Mouse (Mus musculus) kidney, postnatal 10 days (tissue): ENCODE measurements around the gene Gramd2.

Experiments
- DNase-seq: peaks from one replicate; pipeline ENCODE4 v3.0.0; 2021; ENCODE audit warnings: mixed read lengths

Gramd2 gene

DNA sequence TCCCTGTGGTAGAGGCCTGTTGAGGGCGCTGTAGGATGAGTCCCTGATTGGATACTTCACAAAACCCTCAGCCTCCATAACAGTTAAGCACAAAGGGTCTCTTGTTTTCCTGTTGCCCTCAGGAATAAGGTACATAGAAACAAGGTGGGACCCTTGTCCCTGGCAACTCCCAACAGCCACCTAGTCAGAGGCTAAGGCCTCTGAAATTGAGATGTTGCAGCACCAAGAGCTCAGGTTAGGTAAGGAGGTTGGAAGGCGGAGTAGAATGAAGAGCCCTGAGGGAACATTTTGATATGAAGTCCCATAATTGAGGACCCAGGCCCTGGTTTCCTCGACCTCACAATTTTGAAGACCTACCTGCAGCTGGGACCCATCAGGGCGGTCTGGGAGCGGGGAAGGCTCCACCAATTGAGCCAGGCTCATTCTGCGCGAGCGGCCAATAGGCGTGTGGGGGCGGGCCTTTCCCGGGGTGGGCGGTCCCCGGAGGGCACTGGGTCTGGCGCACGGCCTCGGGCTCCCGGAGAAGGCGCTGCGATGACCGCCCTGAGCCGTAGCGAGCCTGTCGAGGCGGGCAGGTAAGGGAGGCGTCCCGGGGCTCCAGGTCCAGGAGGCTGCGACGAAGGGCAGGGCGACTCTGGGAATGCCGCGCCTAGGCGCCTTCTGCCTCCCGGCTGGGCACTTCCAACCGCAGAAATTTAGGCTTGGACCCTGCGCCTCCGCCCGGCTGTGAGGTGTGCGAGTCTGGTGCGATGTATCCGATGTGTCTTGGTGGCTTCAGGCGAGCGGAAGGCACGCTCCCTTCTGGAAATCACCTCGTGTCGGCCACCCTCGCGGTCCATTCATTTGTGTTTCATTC lies at the start of gene Gramd2:
Gramd2 (plus strand) TSS at position 467 of the 856 bp plus-strand sequence.
- peak; percentile 91 for DNase-seq

DNA sequence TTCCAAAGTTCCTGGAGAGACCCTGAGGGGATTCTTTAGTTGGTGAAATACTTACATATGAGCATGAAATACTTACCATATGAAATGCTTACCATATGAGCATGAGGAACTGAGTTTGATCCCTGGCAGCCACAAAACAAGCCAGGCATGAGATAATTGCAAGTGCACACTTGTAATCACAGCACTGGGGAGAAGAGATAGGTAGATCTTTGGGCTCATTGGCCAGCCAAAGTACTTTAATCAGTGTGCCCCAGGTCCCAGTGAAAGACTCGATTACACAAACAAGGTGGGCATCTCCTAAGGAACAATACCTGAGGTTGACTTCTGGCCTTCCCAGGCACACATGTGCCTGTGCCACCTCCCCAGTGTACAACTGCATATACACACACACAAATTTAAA lies 41.6 kb upstream of the Gramd2 start:
- DNase-seq = no peak

DNA sequence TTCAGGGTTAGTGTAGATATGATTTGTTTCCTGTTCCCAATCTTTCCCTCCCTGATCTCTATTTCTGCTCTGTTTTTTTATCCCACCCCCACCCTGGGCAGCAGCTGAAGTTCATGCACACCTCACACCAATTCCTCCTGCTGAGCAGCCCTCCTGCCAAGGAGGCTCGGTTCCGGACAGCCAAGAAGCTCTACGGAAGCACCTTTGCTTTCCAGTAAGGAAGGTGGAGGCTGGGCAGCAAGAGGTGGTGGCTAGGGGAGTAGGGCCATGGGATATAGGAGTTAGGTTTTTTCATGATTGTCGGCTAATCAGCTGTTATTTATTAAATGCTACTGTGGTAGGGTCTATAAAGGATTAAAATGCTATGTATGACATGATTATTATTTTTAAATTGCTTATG lies 40.0 kb upstream of the Gramd2 start:
- DNase-seq = no peak

DNA sequence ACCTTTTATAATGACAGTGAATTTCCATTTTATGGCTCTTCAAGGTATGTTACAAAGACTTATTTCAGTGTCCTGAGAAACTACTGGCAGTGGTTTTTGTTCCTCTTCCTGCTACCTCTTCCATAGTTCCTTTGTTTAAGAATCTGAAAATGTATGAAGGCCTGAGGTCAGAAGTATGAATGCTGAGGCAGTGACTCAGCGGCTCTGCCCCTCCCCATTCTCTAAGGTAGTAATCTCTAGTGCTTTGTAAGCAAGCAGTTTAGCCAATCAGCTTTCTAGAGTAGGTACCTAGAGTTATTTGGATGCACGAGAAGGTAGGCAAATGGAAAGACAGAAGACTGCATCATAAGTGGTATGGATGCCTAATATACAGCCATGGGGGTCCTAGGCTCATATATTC lies 38.6 kb upstream of the Gramd2 start:
- no peak for DNase-seq

DNA sequence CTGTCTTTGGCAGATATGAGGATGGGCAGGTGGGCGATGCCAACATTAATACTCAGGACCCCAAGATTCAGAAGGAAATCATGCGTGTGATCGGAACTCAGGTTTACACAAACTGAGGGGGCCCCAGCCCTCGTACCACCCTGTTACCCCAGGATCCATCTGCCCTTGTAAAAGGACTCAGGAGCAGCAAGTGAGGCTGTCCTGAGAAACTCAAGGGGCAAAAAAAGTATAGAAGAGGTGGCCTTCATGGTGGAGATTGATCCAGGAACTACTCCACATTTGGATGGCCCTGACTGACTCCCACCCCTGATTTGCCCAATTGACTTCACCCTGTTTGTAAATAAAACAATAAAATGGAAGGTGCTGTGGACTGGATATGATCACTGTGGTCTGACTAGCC lies 30.0 kb upstream of the Gramd2 start:
- no peak for DNase-seq

DNA sequence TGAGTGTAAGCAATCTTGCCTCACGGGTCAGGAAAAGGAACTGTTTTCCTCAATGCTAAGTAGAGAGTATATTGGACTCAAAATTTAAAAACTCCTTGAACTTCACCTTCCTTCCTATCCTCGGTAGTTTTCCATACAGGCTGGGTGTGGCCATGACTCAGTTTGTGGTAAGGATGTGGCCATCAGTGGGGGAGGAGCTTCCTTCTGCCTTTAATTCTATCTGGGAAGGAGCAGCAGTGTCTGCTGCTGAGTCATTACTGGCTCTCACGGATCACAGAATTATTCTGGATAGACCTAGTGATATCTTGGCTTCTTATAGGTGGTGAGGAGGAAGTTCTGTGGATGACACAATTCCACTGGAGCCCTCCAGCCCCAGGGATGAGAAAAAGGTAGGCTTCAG lies 26.6 kb upstream of the Gramd2 start:
- peak; percentile 25 for DNase-seq

DNA sequence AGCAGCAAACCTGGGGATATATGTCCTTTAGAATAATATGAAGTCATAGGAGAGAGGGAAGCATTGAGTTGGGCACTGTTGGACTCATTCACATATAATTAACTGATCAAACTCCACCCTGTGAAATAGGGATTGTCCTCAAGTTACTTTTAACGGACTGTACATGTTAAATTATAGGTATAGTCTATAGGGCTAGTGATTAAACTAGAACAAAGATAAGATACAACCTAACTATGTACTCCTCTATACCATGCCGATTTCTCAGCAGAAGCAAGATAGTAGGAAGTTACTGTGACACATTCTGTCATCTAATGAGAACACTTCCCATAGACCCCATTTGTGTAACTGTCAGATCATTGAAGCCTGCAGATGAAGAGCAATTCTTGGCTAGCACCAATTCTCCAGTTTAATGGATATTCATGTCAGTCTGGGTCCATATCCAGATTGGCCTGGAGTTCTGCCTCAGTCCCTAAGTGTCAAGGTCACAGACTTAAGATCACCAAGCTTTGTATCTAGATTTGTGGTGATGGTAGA lies 25.4 kb upstream of the Gramd2 start:
- DNase-seq = no peak

DNA sequence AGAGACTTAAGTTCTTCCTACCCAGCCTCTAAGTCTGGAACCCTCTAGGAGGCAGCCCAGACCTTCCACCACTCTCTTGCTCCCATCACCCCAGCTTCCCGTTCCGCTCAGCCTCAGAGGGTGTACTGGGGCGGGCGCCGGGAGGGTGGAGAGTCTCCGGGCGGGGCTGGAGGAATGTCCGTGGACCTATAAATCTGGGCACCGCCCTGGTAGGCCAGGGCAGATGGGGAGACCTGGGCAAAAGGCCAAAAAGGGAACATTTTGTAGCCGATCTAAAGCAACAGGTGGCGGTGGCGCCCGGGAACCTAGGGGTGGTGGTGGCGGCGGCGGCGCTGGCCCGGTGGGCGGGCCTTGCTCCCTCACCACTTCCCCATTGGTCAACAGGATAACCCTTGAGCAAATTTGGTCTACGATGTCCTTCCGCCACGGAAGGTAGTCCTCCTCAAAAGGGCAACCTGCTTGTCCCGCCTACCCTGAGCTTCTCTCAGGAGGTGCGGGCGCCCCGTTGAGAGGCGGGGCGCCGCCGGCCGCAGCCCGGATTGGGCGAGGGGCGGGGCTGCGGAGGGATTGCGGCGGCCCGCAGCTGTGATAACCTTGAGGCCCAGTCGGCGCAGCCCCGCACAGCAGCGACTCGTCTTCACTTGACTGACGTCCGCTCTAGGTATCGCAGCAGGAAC lies 23.8 kb upstream of the Gramd2 start, which contains the start of gene Pkm:
Pkm (plus strand) TSS at position 411 of the 677 bp plus-strand sequence.
- DNase-seq = peak; percentile 96

DNA sequence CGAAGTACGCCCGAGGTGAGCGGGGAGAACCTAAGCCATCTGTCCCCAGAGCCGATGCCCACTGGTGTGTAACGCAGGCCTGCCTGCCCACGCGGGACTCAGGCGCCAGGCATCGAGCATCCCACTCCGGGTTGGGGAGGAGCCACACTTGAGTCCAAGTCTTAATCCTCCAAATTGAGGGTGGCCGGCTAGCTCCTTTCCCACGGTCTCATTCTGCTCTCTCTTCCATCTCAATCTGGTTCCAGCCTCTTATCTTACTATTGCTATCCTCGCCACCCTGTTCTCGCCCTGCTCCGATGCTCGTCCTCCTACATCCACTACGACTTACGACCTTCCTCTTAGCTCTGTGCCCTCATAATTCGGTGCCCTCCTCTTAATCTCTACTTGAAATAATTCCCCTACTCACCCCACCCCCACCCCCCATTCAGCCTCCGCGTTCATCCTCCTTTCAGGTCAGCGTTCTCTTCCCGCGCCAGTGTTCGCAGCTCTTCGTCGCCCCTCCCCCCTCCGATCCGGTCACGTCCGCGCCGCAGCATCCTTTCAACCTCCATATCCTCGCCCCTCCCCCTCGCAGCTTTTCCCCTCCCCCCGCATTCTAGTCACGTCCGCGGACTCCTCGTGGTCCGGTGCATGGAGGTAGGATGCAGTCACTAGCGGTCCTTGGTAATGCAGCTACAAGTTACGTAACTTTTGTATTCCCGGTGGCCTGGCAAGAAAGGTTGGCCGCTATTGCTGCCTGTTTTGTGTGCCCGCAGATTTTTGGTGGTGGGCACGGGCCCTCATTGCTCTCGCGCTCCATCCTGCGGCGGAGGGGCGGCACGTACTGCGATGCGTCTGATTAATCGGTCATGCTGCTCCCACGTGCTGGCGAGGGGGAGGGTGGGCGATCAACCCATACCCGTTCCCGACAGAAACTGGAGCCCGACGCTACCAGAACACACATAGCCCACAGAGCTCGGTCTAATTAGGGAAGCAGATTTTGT lies 23.0 kb upstream of the Gramd2 start:
- peak; percentile 93 for DNase-seq

DNA sequence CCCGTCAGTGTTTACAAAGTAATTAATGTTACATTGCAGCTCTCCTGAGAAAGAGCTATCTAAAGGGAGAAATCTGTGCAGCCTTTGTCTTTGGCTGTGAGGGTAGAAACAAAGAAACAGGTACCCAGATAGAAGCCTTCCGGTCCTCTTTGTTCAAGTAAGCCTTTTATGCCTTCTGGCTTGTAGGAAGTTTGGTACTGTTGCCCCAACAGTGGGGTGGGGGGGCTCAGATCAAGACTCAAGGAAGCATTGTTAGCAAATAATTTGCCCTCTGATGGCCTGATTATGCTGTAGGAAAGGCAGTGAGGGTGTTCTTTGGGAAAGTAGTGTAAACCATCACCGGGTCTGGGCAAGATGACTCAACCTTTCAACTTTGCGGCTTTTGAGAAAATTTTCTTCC lies 21.8 kb upstream of the Gramd2 start:
- no peak for DNase-seq

DNA sequence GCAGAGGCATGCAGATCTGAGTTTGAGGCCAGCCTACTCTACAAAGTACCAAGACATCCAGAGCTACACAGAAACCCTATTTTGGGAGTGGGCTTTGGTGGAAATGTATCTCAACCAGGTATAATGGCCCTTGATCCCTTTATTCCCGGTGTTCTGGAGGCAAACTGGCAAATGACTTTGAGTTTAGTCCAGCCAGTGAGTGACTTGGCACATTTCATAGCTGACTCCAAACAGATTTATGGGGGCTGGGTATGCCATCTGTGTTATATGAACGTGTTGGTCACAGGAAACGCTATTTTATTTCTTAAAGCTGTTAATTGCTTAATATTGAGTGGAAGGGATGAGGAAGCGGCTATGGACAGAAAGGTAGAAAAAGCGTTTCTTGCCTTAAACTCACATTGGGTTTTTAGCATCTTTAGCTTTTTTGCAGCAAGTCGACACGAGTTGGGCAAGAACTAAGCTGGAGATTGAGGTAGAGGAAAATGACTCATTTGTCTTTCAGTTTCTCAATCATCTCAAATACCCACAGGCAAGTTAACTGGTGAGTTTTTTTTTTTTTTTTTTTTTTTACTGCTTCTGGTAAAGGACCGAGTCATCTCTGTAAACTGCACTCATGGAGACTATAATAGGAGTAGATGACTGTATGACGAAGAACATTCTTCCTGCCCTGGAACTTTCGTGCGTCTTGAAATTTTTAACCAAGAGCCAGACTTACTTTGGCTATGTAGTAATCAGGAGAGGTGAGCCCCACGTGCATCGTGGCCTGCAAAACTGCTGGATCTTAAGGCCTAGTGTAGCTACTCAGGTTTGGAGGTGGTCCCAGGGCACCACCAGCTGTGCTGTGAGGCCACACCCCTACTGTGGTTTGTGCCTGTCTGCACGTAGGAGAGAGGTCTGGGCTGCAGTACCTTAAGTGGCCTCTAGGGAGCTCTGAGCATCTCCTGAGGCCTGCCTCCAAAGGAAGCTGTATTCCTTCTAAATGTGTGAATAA lies 20.6 kb upstream of the Gramd2 start:
- peak; percentile 89 for DNase-seq

DNA sequence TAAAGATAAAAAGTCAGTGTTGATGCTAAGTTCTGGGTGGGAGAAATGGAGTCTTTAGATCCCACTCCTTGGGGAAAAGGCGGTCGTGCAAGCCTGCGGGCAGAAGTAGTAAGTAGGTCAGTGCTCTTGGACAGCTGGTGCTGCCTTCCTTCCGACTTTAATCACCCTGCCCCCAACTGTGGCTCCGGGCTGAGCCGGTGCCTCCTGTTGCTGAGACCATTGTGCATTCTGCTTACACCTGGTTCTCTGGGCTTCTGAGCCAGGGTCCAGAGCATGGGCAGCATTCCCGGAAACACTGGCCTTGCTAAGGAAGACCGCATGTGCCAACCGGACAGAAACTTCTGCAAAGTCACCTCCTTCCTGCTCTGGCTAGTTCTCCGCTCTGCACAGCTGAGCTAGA lies 19.5 kb upstream of the Gramd2 start:
- DNase-seq = peak; percentile 73

DNA sequence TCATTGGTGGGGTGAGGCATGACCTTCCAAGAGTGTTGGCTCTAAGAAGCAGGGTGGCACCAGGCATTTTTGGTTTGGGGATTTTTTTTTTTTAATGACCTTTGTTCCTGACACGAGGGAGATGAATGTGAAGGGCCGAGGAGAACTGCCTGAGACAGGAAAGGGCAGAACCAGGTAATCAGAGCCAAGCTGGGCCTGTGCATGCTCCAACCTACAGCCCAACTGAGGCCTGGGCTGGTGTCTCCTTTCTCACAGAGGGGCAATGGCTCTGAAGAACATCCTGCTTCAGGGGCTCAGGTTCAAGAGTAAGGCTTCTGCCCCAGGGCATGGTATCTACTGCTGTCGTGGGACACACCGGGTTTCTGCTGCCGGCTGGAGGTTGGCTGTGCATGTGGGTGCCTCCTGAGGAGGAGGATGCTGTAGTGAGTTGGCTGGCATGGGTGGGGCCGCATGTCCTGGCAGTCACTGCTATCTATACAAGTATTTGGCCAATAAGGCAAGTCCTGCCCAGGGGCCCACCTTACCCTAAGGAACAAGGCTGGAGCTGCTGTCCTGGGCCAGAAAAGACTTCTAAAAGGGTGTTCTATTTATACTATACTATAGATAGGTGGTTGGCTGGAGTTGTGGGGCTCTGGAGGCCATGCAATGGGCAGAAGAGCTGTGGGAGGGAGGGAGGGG lies 18.5 kb upstream of the Gramd2 start:
- DNase-seq = no peak

DNA sequence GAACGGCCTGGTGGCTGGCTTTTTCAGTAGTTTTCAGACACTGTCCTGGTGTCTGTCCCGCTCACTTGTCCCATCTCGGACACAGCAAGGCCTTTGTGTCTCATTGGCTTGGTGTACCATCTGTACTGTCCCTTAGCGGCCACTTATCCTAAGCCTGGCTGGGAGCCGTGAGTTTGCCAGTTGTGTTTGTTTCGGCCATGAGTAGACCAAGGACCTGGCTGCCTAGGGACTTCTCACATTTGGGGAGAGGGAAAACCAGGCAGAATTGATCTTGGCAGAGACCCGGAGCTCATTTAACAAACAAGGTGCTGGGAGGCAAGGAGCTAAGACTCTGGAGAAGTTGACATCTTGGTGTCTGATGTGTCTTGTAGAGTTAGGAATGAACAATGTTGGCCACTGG lies 16.7 kb upstream of the Gramd2 start:
- DNase-seq = no peak

DNA sequence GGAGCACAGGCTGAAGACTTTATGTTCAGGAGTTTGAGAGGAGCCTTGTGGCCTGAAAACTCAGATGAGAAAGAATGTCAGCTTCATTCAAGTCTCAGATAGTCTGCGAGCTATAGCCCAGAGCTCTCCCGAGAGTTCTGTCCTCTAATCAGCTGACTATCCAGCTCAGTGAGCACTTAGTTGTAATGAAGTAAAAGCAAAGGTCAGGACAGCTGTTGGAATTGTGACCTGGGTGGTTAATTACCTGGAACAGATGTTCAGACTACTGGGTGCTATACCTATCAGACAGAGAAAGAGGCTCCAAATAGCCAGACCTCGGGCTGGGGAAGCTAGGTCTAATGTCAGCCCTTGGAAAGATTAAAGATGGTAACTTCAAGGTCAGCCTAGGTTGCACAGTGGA lies 16.0 kb upstream of the Gramd2 start:
- DNase-seq = peak; percentile 21

DNA sequence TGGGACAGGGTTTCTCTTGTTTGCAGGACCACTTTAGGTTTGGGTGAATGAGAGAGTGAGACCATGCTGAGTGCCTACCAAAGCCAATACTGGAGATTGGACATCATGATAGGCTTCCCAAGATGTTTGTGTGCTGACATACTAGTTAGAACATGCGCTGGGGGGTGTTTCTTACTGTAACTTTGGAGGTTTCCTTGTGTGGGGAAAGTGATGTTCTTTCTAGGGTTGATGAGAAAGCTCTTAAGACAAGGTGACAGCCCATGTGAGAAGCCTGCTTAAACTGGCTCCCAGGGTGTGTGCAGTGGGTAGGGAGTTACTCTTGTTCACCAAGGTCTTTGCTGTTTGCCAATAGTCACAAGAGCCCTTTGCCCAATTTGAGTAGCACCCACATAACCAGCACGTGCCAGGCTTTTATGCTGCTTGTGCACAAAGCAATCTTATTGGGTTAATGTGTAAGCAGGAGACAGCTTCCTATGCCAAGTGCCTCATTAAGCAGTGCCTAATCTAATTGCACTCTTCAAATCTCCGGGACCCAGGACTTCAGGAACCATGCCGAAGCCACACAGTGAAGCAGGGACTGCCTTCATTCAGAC lies 15.2 kb upstream of the Gramd2 start:
- DNase-seq = peak; percentile 43

DNA sequence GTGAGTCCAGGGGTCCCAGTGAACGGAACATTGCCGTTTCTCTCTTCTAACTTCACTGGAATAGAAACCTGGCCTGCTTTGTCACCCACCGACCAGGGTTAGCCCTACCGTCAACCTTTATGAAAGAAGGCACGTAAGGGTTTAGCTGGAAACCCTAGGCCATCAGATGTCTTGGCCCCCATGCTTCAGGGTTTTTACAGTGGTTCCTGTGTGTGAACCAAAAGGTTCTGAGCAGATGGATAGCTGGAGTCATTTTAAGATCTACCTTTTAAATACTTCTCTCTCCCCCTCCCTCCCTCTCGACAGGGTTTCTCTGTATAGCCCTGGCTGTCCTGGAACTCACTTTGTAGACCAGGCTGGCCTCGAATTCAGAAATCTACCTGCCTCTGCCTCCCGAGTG lies 13.9 kb upstream of the Gramd2 start:
- DNase-seq = no peak

DNA sequence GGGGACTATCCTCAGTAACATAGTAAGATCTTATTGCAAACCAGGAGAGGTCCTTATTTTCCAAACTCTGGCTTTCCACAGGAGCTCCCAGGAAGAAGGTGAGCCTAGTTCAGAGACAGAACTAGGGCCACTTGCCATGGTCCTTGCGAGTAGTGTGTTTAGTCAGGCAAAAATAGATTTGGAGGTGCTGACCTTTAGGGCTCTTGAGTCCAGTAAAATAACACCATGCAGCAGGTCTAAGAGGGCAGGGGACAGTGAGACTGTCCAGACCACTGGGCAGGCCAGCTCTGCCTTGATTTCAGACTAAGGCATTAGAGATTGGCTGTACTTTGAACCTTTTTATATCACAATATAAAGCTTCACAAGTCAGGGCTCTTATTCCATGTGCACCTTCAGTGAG lies 13.1 kb upstream of the Gramd2 start:
- no peak for DNase-seq

DNA sequence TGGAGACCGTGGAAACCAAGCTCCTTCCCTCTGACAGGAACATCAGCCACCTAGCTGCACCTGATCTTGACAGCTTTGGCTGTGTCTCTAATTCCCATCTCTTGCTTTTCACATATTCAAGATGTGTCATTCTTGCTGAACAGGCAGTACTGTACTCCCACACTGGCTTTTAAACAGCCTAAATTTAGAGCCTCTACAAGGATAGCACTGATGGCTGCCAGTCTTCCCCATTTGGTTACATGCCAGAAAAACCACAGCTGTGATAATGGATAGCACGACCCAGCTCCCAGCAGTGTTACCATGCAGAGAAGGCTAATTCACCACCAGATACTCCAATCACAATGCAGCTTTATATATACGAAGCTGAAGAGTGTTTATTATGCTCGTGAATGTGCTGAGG lies 12.7 kb upstream of the Gramd2 start:
- no peak for DNase-seq

DNA sequence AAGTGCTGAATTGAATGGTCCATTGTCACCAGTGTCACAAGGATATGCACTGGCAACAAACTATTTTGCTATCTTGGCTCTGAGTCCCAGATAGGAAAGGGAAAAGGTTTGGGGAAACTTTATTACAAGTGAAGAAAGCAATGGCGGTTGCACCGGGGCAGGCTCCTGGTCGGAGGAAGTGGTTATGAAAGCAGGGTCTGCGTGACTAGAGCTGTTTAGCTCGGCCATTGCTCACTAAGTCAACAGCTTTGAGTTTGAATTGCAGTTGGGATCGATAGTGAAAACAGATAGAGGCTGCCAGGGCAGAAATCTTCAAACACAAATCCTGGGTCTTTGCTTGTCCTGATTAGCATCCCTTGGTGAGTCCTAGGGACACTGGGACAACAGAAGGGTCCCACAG lies 12.0 kb upstream of the Gramd2 start:
- no peak for DNase-seq

DNA sequence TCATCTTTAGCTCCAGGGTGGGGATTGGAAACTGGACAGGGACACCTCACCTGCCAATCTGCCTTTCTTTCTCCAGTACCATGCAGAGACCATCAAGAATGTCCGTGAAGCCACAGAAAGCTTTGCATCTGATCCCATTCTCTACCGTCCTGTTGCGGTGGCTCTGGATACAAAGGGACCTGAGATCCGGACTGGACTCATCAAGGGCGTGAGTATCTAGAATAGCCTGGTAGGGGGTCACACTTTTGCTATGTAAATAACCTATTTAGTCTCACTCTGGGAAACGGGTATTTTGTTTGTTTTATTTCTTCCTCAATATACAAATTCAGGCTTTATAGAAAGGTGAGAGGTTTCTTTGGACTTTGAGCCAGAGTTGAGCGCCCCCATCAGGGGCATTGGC lies 11.5 kb upstream of the Gramd2 start:
- DNase-seq = no peak
